Mouse (Mus musculus): ENCODE results near the gene Mto1. TPM values are rescaled to one million over a fixed set of nuclear protein-coding genes. Genes with fewer than 3 reads are reported as not detected.

Gene Mto1
- total and polyA plus RNA-seq, 3 experiments: 27.7 to 32.3 TPM; not detected in 1

DNA sequence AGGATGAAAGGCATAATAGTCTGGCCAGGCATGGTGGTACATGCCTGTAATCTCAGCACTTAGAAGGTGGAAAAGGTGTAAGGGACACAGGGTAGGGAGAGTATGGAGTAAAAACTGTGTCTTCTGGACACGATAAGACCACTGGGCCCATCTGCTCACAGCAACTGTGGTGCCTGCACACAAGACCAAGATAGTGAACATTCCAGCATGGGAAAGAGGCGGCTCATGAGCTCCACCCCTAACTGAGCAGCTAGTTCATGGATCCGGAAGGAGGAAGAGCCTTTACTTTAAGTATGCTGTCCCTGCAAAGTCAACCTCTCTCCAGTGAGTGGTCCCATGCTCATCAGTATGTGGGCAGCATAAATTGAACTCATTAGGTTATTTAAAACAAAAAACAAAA lies 56.7 kb downstream of the Mto1 start:
- DNase-seq (ENCODE audit: low read depth, low spot score): no peak
- no peak overlapping the region for H3K9ac ChIP-seq (ENCODE audit: control insufficient read depth, low read depth, low read length, poor library complexity, severe bottlenecking)
- H3K4me1 ChIP-seq (ENCODE audit: control insufficient read depth in 1 of 2, insufficient read depth in 2 of 2, low read length in 2 of 2): no peaks in the 10 kb centered on the region
- TF ChIP-seq SMC3 (IDR thresholded peaks at IDR 0.05; ENCODE audit: low read depth, low read length): no peak
- TF ChIP-seq POLR2AphosphoS2 (IDR thresholded peaks at IDR 0.05; ENCODE audit: low read length): no peak
- TF ChIP-seq NRF1 (IDR thresholded peaks at IDR 0.05; ENCODE audit: insufficient read depth, low read depth, low read length, poor library complexity, severe bottlenecking): no peak
- no peak for TF ChIP-seq POLR2AphosphoS5 (IDR thresholded peaks at IDR 0.05; ENCODE audit: borderline replicate concordance, low read depth, low read length)
- TF ChIP-seq ETS1 (IDR thresholded peaks at IDR 0.05; ENCODE audit: low read depth, low read length): no peak
- no peak for TF ChIP-seq POLR2A (IDR thresholded peaks at IDR 0.05; ENCODE audit: control insufficient read depth in 1 of 2, insufficient read depth in 1 of 2, low read depth in 1 of 2, low read length in 2 of 2, poor library complexity in 1 of 2)
- no peak for TF ChIP-seq MAX (IDR thresholded peaks at IDR 0.05; ENCODE audit: low read length)
- no peak for TF ChIP-seq GATA1 (IDR thresholded peaks at IDR 0.05; ENCODE audit: low read depth, low read length)
- no peak for TF ChIP-seq CTCF (IDR thresholded peaks at IDR 0.05 in 2 of 3, conservative IDR thresholded peaks at IDR 0.05 in 1 of 3; ENCODE audit: control insufficient read depth in 1 of 3, insufficient read depth in 1 of 3, low read depth in 2 of 3, low read length in 3 of 3, poor library complexity in 1 of 3, severe bottlenecking in 1 of 3)
- no peak for TF ChIP-seq USF2 (IDR thresholded peaks at IDR 0.05; ENCODE audit: borderline replicate concordance in 1 of 2, insufficient read depth in 1 of 2, low read depth in 1 of 2, low read length in 2 of 2)
- TF ChIP-seq RCOR1 (IDR thresholded peaks at IDR 0.05; ENCODE audit: low read depth, low read length): no peak
- no peak for TF ChIP-seq MEF2A (IDR thresholded peaks at IDR 0.05; ENCODE audit: extremely low read depth, insufficient replicate concordance, low read depth, low read length, poor library complexity, severe bottlenecking)
- no peak for TF ChIP-seq SIN3A (IDR thresholded peaks at IDR 0.05; ENCODE audit: low read length)
- TF ChIP-seq TBP (IDR thresholded peaks at IDR 0.05; ENCODE audit: low read depth, low read length): no peak
- TF ChIP-seq ZMIZ1 (IDR thresholded peaks at IDR 0.05; ENCODE audit: low read depth, low read length): no peak
- no peak for TF ChIP-seq GABPA (IDR thresholded peaks at IDR 0.05; ENCODE audit: low read depth, low read length)
- TF ChIP-seq BHLHE40 (IDR thresholded peaks at IDR 0.05; ENCODE audit: borderline replicate concordance, low read depth, low read length): no peak
- TF ChIP-seq UBTF (IDR thresholded peaks at IDR 0.05; ENCODE audit: borderline replicate concordance, insufficient read depth, low read depth, low read length): no peak
- TF ChIP-seq HCFC1 (IDR thresholded peaks at IDR 0.05; ENCODE audit: low read depth, low read length): no peak
- H3K27ac ChIP-seq (ENCODE audit: control insufficient read depth, low read depth, low read length): no peak overlapping the region
- no peaks in the 10 kb centered on the region for H3K79me2 ChIP-seq (ENCODE audit: control insufficient read depth, insufficient read depth, low read length, poor library complexity)
- H3K36me3 ChIP-seq (ENCODE audit: control insufficient read depth in 1 of 2, insufficient read depth in 2 of 2, low read length in 2 of 2): no peaks in the 10 kb centered on the region
- H3K4me3 ChIP-seq (ENCODE audit: control insufficient read depth in 1 of 2, insufficient read depth in 1 of 2, low read depth in 2 of 2, low read length in 2 of 2): no peak overlapping the region
- H3K9me3 ChIP-seq (replicated peaks; ENCODE audit: insufficient read depth, low read length): no peaks in the 10 kb centered on the region
- H3K27me3 ChIP-seq (ENCODE audit: control insufficient read depth in 1 of 2, insufficient read depth in 2 of 2, low read length in 2 of 2): peaks cover 0 to 2% of the 10 kb centered on the region in 2 experiments; a peak in 3 of 4 replicates

DNA sequence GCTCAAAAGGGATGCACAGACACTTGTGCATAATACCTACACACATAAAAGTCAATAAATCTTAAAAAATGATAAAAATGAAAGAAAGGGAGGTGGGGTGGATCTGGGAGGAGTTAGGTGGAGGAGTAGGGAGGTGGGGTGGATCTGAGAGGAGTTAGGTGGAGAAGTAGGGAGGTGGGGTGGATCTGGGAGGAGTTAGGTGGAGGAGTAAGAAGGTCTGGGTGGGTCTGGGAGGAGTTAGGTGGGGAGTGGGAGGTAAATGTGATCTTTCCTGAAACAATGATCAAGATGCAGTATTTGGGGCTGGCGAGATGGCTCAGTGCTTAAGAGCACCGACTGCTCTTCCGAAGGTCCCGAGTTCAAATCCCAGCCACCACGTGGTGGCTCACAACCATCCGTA lies 57.2 kb downstream of the Mto1 start:
- TF ChIP-seq CHD2 (IDR thresholded peaks at IDR 0.05; ENCODE audit: low read length) (no peak), MEF2A (IDR thresholded peaks at IDR 0.05; ENCODE audit: extremely low read depth, insufficient replicate concordance, low read depth, low read length, poor library complexity, severe bottlenecking) (no peak), CHD1 (IDR thresholded peaks at IDR 0.05; ENCODE audit: low read depth, low read length) (no peak), POLR2A (IDR thresholded peaks at IDR 0.05; ENCODE audit: control insufficient read depth in 1 of 2, insufficient read depth in 1 of 2, low read depth in 1 of 2, low read length in 2 of 2, poor library complexity in 1 of 2) (no peak), BHLHE40 (IDR thresholded peaks at IDR 0.05; ENCODE audit: borderline replicate concordance, low read depth, low read length) (no peak), RAD21 (IDR thresholded peaks at IDR 0.05; ENCODE audit: low read depth, low read length) (no peak), SMC3 (IDR thresholded peaks at IDR 0.05; ENCODE audit: low read depth, low read length) (no peak), MAZ (IDR thresholded peaks at IDR 0.05; ENCODE audit: low read depth, low read length) (no peak), ETS1 (IDR thresholded peaks at IDR 0.05; ENCODE audit: low read depth, low read length) (no peak), ELF1 (IDR thresholded peaks at IDR 0.05; ENCODE audit: low read depth, low read length) (no peak), TBP (IDR thresholded peaks at IDR 0.05; ENCODE audit: low read depth, low read length) (no peak), POLR2AphosphoS5 (IDR thresholded peaks at IDR 0.05; ENCODE audit: borderline replicate concordance, low read depth, low read length) (no peak), TCF12 (IDR thresholded peaks at IDR 0.05; ENCODE audit: low read depth, low read length) (no peak), HCFC1 (IDR thresholded peaks at IDR 0.05; ENCODE audit: low read depth, low read length) (no peak), MAX (IDR thresholded peaks at IDR 0.05; ENCODE audit: low read length) (no peak)
- no peaks in the 10 kb centered on the region for H3K36me3 ChIP-seq (ENCODE audit: control insufficient read depth in 1 of 2, insufficient read depth in 2 of 2, low read length in 2 of 2)
- H3K27me3 ChIP-seq (ENCODE audit: control insufficient read depth in 1 of 2, insufficient read depth in 2 of 2, low read length in 2 of 2): peaks cover 0 to 2% of the 10 kb centered on the region in 2 experiments; a peak in 3 of 4 replicates
- no peaks in the 10 kb centered on the region for H3K4me1 ChIP-seq (ENCODE audit: control insufficient read depth in 1 of 2, insufficient read depth in 2 of 2, low read length in 2 of 2)
- H3K9me3 ChIP-seq (replicated peaks; ENCODE audit: insufficient read depth, low read length): no peaks in the 10 kb centered on the region
- no peaks in the 10 kb centered on the region for H3K79me2 ChIP-seq (ENCODE audit: control insufficient read depth, insufficient read depth, low read length, poor library complexity)
- no peak overlapping the region for H3K9ac ChIP-seq (ENCODE audit: control insufficient read depth, low read depth, low read length, poor library complexity, severe bottlenecking)
- no peak overlapping the region for H3K27ac ChIP-seq (ENCODE audit: control insufficient read depth, low read depth, low read length)
- H3K4me3 ChIP-seq (ENCODE audit: control insufficient read depth in 1 of 2, insufficient read depth in 1 of 2, low read depth in 2 of 2, low read length in 2 of 2): no peak overlapping the region
- no peak for DNase-seq (ENCODE audit: low read depth, low spot score)
